Mouse (Mus musculus) cortical plate, adult 2 months (tissue): ENCODE data around the gene Fgfr2. TPM values are rescaled to one million over a fixed set of nuclear protein-coding genes. Genes with fewer than 3 reads are reported as not detected.

ENCODE experiments used
- H3K27ac ChIP-seq: fragments of 200-500 bp; 2 replicates; pipeline ENCODE4 v1.5.1; 2012; ENCODE audit warnings: low read length, control low read depth, inconsistent platforms; ENCODE audit not compliant: insufficient read depth
- H3K4me1 ChIP-seq: fragments of 200-500 bp; 2 replicates; pipeline ENCODE4 v1.6.1; 2011; ENCODE audit warnings: low read length; ENCODE audit not compliant: control insufficient read depth, insufficient read depth
- H3K4me3 ChIP-seq: fragments of 200-500 bp; 2 replicates; pipeline ENCODE4 v1.5.1; 2011; ENCODE audit warnings: mild to moderate bottlenecking, low read length, control low read depth; ENCODE audit not compliant: insufficient read depth
- CTCF ChIP-seq: fragments of 200-500 bp; IDR thresholded peaks from 2 replicates; pipeline ENCODE4 v1.5.1; 2011; ENCODE audit warnings: mild to moderate bottlenecking, control low read depth, low read length; ENCODE audit not compliant: insufficient read depth; ENCODE audit errors: extremely low read depth
- POLR2A ChIP-seq: fragments of 200-500 bp; IDR thresholded peaks from 2 replicates; pipeline ENCODE4 v1.6.1; 2011; ENCODE audit warnings: mild to moderate bottlenecking, low read length, control low read depth; ENCODE audit not compliant: insufficient read depth; ENCODE audit errors: extremely low read depth
- polyA plus RNA-seq: library from polyadenylated mRNA; depleted of rRNA; stranded (reverse); fragments of >200 nt; gene quantifications from 2 replicates; pipeline ENCODE4 v1.2.3, GENCODE M21; 2012

The Fgfr2 gene
- polyA plus RNA-seq, 1 experiment = 50.4 TPM

DNA sequence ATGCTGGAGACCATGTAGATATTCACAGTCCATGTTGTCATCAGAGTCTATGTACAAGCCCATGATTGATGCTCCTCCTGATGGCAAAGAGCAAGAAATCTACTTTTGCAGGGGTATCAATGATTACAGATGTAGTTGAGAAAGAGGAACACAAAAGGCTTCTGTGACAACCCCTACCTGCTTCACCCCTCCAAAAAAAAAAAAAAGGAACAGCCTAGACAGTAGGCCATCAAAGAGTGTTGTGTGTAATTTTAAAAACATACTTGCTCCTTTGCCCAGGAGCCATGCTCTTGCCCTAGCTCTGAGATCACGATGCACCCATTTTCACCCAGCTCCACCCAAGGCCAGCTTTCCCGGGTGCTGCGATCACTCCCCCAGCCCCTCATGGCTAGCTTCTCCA is 626.0 kb downstream of the Fgfr2 start:
- no peak overlapping the region for H3K4me3 ChIP-seq
- H3K4me1 ChIP-seq = peaks cover 3% of the 10 kb centered on the region; the same call in 1 of the 2 replicates
- H3K27ac ChIP-seq = no peak overlapping the region
- TF ChIP-seq POLR2A (no peak), CTCF (no peak)

DNA sequence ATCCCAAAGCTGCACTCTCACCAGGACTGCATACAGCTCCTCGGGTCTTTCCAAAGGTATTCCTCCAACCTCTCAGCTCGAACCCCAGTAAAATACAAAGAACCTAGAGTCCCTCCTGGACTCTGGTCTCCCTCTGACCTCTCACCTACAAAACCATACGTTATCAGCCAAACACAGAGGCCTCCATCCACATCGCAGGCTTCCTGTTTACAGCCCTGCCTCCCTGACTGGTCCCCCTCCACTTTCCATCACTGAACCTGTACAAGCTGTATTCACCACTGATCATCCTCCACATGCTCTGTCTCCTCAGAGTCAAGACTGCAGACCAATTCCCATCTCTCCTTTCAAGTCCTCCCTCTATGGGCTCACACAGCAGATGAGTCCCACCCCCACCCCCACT is 628.9 kb downstream of the Fgfr2 start:
- Histone ChIP-seq H3K27ac (no peak overlapping the region), H3K4me3 (no peak overlapping the region), H3K4me1 (no peaks in the 10 kb centered on the region)
- TF ChIP-seq POLR2A (no peak), CTCF (no peak)

DNA sequence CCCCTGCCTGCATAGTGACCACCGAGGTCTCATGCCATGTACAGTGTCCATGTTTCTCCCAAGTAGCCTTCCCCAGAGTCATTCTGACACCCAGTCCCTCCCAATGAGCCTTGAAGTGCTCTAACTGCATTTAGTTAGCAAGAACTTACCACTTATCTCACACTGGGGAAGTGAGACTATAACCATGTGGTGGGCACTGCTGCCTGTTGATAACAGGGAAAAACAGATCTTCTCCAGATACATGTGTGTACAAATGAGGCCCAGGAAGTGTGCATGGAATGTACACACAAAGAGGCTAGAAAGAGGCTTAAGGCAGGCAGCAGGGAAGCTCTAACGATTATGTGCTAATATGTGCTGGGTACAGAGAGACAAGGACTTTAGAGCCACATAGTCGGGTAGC is 629.5 kb downstream of the Fgfr2 start:
- Histone ChIP-seq H3K27ac (no peak overlapping the region), H3K4me3 (no peak overlapping the region), H3K4me1 (no peaks in the 10 kb centered on the region)
- no peak for TF ChIP-seq POLR2A
- TF ChIP-seq CTCF = no peak

DNA sequence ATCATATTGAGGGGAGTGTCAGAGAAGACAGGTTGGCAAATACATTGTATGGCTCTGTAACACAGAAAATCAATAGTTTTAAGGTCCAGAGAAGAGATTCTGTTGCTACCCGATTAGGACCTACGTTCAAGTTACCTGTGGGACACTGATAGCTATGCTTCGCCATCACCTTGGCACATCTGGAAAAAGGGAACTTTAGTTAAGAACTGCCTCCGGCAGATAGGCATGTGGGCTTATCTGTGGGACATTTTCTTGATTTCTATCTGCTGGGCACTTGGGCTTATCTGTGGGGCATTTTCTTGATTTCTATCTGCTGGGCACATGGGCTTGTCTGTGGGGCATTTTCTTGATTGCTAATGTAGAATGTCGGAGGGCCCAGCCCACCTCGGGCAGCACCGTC is 631.2 kb downstream of the Fgfr2 start:
- no peak for TF ChIP-seq CTCF
- TF ChIP-seq POLR2A = no peak
- Histone ChIP-seq H3K4me1 (no peaks in the 10 kb centered on the region), H3K27ac (no peak overlapping the region), H3K4me3 (no peak overlapping the region)

DNA sequence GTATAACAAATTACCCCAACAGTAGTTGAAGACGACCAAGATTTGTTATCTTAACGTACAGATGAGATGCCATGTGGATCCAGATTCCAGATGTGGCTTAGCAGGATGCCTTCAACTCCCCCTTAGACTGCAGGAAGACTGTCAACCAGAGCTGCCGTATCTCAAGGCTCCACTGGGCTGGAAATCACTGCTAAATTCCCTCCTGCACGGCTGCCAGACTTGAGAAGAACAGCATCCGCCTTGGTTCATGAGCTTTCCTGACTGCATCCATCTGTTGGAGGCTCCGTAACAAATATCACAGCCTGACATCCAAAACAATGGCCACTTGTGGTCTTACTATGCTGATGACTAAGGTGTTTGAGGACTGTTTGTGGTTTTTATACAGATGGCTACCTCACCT is 635.8 kb downstream of the Fgfr2 start:
- Histone ChIP-seq H3K27ac (no peak overlapping the region), H3K4me3 (no peak overlapping the region), H3K4me1 (no peaks in the 10 kb centered on the region)
- no peak for TF ChIP-seq CTCF
- TF ChIP-seq POLR2A = no peak

DNA sequence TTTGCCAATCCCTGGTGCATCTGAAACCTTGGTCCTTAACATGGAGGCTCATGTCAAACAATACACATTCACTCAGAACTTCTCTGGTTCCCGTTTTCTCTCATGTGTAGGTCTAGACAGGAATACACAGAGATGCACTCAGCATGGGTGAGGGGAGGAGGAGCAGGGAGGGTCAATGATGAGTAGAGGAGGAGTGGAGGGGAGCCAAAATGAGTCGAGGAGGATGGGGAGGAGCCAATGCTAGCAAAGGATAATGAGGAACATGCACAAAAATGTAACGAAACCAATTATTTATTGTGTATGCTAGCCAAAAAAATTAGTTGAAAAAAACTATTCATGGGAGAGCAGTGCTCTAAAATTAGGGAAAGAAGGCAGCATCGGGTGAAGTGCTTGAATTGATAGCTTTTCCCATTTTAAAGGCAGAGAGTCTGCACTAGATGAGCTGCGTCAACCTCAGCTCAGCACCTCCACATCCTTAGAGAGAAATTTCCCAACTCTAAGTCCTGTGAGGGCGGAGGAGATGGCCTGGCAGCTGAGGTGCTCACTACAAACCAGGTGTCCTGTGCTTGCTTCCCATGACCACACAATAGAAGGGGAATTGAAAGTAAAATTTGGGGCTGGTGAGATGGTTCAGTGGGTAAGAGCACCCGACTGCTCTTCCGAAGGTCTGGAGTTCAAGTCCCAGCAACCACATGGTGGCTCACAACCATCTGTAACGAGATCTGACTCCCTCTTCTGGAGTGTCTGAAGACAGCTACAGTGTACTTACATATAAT is 636.6 kb downstream of the Fgfr2 start:
- H3K4me3 ChIP-seq = no peak overlapping the region
- no peaks in the 10 kb centered on the region for H3K4me1 ChIP-seq
- H3K27ac ChIP-seq = no peak overlapping the region
- TF ChIP-seq POLR2A = no peak
- no peak for TF ChIP-seq CTCF

DNA sequence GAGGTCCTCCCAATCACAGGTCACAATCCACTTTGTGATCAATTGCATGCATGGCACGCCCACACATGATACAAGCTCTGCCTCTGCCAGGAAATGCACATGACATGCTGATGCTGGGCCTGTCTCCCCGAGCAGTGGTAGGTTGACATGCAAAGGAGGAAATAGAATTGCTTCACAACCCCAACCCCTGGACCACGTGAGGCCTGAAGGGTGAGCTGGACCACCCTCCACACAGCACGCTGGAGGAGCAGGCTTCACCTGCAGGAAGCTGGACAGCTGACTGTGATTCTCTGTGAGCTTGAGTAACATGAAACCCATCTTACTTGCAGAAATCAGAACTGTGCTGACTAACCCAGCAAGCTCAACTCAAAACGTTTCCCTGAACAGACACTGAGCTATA is 638.7 kb downstream of the Fgfr2 start:
- H3K4me3 ChIP-seq = no peak overlapping the region
- TF ChIP-seq POLR2A = no peak
- H3K4me1 ChIP-seq = no peaks in the 10 kb centered on the region
- H3K27ac ChIP-seq = no peak overlapping the region

DNA sequence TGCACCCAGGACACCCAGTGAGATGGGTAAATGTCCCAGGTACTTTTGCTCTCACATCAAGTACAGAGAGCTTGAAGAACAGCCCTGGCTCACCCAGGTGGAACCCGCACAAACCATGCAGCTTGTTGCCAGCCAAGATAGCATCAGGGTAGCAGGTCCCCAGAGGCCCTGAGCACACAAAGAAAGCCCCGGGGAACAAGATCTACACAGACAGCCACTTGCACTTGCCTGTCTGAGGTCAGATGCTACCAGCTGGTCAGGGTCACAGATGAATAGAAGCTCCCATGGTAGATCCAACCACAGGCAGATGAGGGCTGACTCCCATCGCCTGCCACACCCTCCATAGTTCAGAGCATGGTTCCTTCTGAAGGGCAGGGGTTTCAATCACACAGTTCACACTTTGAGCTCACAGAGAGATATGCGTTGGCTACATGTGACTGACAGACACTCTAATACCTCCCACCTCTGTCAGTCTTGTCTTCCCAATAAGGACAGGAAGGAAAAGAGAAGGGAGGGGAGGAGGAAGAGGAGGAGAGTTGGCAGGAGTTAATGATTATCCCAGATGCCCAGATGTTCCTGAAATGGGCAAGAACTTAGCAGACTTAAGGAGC is 642.3 kb downstream of the Fgfr2 start:
- TF ChIP-seq CTCF (no peak), POLR2A (no peak)
- Histone ChIP-seq H3K4me3 (no peak overlapping the region), H3K27ac (no peak overlapping the region), H3K4me1 (no peaks in the 10 kb centered on the region)

DNA sequence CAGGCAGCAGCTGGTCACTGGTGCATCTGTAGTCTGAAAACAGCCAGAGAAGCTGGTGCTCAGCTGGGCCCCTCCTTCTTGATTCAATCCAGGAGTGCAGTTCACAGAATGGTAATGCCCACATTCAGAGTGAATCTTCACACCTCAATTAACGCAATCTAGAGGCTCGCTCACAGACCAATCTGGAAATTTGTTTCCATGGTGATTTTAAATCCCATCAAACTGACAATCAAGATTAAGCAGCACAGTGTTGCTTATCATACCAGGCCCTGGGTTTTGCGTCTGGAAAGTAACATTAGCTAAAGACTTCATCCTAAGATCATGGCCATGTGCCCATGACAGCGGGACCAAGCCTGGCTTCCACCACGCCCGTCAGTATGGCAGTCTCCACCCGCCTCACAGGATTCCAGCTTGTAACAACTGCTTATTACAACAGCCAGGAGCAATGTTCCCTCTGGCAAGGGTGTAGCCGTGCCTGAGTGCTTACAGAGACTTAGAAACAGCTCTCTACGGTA is 644.8 kb downstream of the Fgfr2 start:
- Histone ChIP-seq H3K27ac (no peak overlapping the region), H3K4me1 (no peaks in the 10 kb centered on the region), H3K4me3 (no peak overlapping the region)
- no peak for TF ChIP-seq CTCF
- no peak for TF ChIP-seq POLR2A

DNA sequence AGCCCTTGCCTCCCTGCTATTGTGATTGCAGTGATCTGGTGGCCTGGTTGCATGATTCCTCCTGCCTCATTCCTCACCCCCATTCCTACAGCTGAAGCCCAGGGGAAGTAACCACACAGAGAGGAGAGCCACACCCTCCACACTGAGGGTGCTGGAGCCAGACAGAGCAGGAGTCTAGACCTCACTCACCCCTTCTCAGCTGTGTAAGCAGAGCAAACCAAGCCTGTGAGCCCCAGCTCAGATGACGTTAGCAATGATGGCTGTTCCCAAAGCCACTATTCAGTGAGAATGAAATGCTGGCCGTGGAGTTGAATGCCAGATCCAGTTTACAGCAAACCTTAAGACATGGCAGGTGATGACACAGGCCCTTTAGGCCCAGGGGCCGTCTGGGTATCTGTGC is 645.4 kb downstream of the Fgfr2 start:
- Histone ChIP-seq H3K4me1 (no peaks in the 10 kb centered on the region), H3K27ac (no peak overlapping the region), H3K4me3 (no peak overlapping the region)
- TF ChIP-seq POLR2A (no peak), CTCF (no peak)
